Mouse (Mus musculus) embryonic facial prominence, embryonic 11.5 days (tissue): ENCODE data around the gene Olfr12. TPM values are rescaled to one million over a fixed set of nuclear protein-coding genes. Genes with fewer than 3 reads are reported as not detected.

ENCODE experiments used
- ATAC-seq: fragments of 200-750 bp; cut with Nextera tagmentation; replicated peaks from 2 replicates; pipeline ENCODE4 v1.8.0; 2017; ENCODE audit warnings: low read depth; ENCODE audit not compliant: insufficient number of reproducible peaks, low FRiP score, low TSS enrichment
- DNase-seq: peaks from one replicate; pipeline ENCODE4 v3.0.0-alpha.2; 2015; ENCODE audit warnings: low spot score
- H3K27ac ChIP-seq: fragments of 300-500 bp; sonication (generic); replicated peaks from 2 replicates; pipeline ENCODE4 v1.5.1; 2014; ENCODE audit warnings: mild to moderate bottlenecking, low read depth, low read length, control low read depth
- H3K27me3 ChIP-seq: fragments of 300-500 bp; sonication (generic); 2 replicates; pipeline ENCODE4 v1.6.1; 2014; ENCODE audit warnings: mild to moderate bottlenecking, low read length, moderate library complexity, mixed read lengths; ENCODE audit not compliant: control insufficient read depth, insufficient read depth
- H3K36me3 ChIP-seq: fragments of 300-500 bp; sonication (generic); replicated peaks from 2 replicates; pipeline ENCODE4 v1.6.1; 2014; ENCODE audit warnings: low read depth, mild to moderate bottlenecking, low read length, moderate library complexity, mixed read lengths; ENCODE audit not compliant: control insufficient read depth, insufficient read depth
- H3K4me1 ChIP-seq: fragments of 300-500 bp; sonication (generic); 2 replicates; pipeline ENCODE4 v1.6.1; 2014; ENCODE audit warnings: low read length, mixed read lengths; ENCODE audit not compliant: control insufficient read depth, insufficient read depth
- H3K4me2 ChIP-seq: fragments of 300-500 bp; sonication (generic); 2 replicates; pipeline ENCODE4 v1.6.1; 2014; ENCODE audit warnings: low read depth, mild to moderate bottlenecking, control low read depth, low read length, moderate library complexity
- H3K4me3 ChIP-seq: fragments of 300-500 bp; sonication (generic); 2 replicates; pipeline ENCODE4 v1.5.1; 2014; ENCODE audit warnings: low read depth, low read length, control low read depth
- H3K9ac ChIP-seq: fragments of 300-500 bp; sonication (generic); replicated peaks from 2 replicates; pipeline ENCODE4 v1.6.1; 2014; ENCODE audit warnings: mild to moderate bottlenecking, control low read depth, low read length
- H3K9me3 ChIP-seq: fragments of 300-500 bp; sonication (generic); replicated peaks from 2 replicates; pipeline ENCODE4 v1.6.1; 2016; ENCODE audit warnings: mild to moderate bottlenecking, low read length, inconsistent platforms, mixed read lengths; ENCODE audit not compliant: control insufficient read depth
- WGBS: fragments of 180-500 bp; shearing (Covaris S2); extraction: QIAGEN DNeasy Blood & Tissue Kit; methylation state at CpG from one replicate; pipeline ENCODE4 v1.1.7; 2014; 5-methylcytosine and 5-hydroxymethylcytosine counted together
- polyA plus RNA-seq: library from polyadenylated mRNA; unstranded; fragments of >200 nt; fragmentation: Nextera tagmentation; extraction: Ambion mirVana; gene quantifications from 2 replicates; pipeline ENCODE4 v1.2.1, GENCODE M21; 2014

Gene Olfr12
- polyA plus RNA-seq, 1 experiment from 2014 or later, result not detected

- Histone ChIP-seq H3K36me3 (no peaks in the 10 kb centered on the region), H3K4me3 (peak within 1 kb of the TSS; percentile 82), H3K9ac (peak within 1 kb of the TSS; percentile 87), H3K27ac (no peak within 1 kb of the TSS), H3K4me1 (no peaks in the 10 kb centered on the region; the same call in 1 of the 2 replicates), H3K9me3 (no peaks in the 10 kb centered on the region), H3K27me3 (no peaks in the 10 kb centered on the region), H3K4me2 (peak within 1 kb of the TSS; percentile 92)
- 2% methylated on average over 50 of the region's 50 CpGs for WGBS
- ATAC-seq, result peak; percentile 86
- DNase-seq, result peak; percentile 95
Measured at GRCm38 (mm10) chr1:92641514-92642272, 24.1 kb downstream of the Olfr12 start, which contains the start of gene Cops9. Gene Cops9, minus strand, starts transcription at chr1:92641985.

- no peak for ATAC-seq
- Histone ChIP-seq H3K9me3 (no peaks in the 10 kb centered on the region), H3K4me2 (no peak overlapping the region), H3K4me3 (no peak overlapping the region), H3K9ac (no peak overlapping the region), H3K27me3 (no peaks in the 10 kb centered on the region), H3K27ac (no peak overlapping the region), H3K36me3 (no peaks in the 10 kb centered on the region), H3K4me1 (no peaks in the 10 kb centered on the region; the same call in 1 of the 2 replicates)
- DNase-seq, result no peak
- 78% methylated on average over 4 of the region's 4 CpGs for WGBS
Measured at GRCm38 (mm10) chr1:92643691-92644090, 26.1 kb downstream of the Olfr12 start.

- Histone ChIP-seq H3K9me3 (no peaks in the 10 kb centered on the region), H3K27me3 (no peaks in the 10 kb centered on the region), H3K4me3 (no peak overlapping the region), H3K4me2 (no peak overlapping the region), H3K36me3 (no peaks in the 10 kb centered on the region), H3K9ac (no peak overlapping the region), H3K4me1 (no peaks in the 10 kb centered on the region; the same call in 1 of the 2 replicates), H3K27ac (no peak overlapping the region)
- 78% methylated on average over 5 of the region's 5 CpGs for WGBS
- no peak for ATAC-seq
- no peak for DNase-seq
Measured at GRCm38 (mm10) chr1:92644916-92645315, 27.3 kb downstream of the Olfr12 start.

GRCm38 (mm10) chr1:92646111-92646510 lies 28.5 kb downstream of the Olfr12 start:
- no peak overlapping the region for H3K9ac ChIP-seq
- no peak for ATAC-seq
- WGBS, result 53% methylated on average over 2 of the region's 2 CpGs
- no peaks in the 10 kb centered on the region for H3K27me3 ChIP-seq
- H3K27ac ChIP-seq, result no peak overlapping the region
- H3K9me3 ChIP-seq, result no peaks in the 10 kb centered on the region
- H3K4me1 ChIP-seq, result no peaks in the 10 kb centered on the region
- no peak for DNase-seq
- no peak overlapping the region for H3K4me3 ChIP-seq
- no peaks in the 10 kb centered on the region for H3K36me3 ChIP-seq
- H3K4me2 ChIP-seq, result no peak overlapping the region

GRCm38 (mm10) chr1:92646601-92647000 lies 29.0 kb downstream of the Olfr12 start:
- Histone ChIP-seq H3K36me3 (no peaks in the 10 kb centered on the region), H3K27ac (no peak overlapping the region), H3K4me2 (no peak overlapping the region), H3K27me3 (no peaks in the 10 kb centered on the region), H3K4me3 (no peak overlapping the region), H3K9ac (no peak overlapping the region), H3K4me1 (no peaks in the 10 kb centered on the region), H3K9me3 (no peaks in the 10 kb centered on the region)
- DNase-seq (no peak), ATAC-seq (no peak)
- 79% methylated on average over 7 of the region's 7 CpGs for WGBS

- no peaks in the 10 kb centered on the region for H3K27me3 ChIP-seq
- ATAC-seq (no peak), DNase-seq (no peak)
- H3K36me3 ChIP-seq, result no peaks in the 10 kb centered on the region
- no peak overlapping the region for H3K4me3 ChIP-seq
- no peak overlapping the region for H3K9ac ChIP-seq
- no peaks in the 10 kb centered on the region for H3K4me1 ChIP-seq
- H3K9me3 ChIP-seq, result no peaks in the 10 kb centered on the region
- 72% methylated on average over 4 of the region's 4 CpGs for WGBS
- H3K4me2 ChIP-seq, result no peak overlapping the region
- H3K27ac ChIP-seq, result no peak overlapping the region
Measured at GRCm38 (mm10) chr1:92647026-92647425, 29.4 kb downstream of the Olfr12 start.

- Histone ChIP-seq H3K9me3 (no peaks in the 10 kb centered on the region), H3K4me3 (no peak overlapping the region), H3K27ac (no peak overlapping the region), H3K4me2 (no peak overlapping the region), H3K4me1 (no peaks in the 10 kb centered on the region), H3K36me3 (no peaks in the 10 kb centered on the region), H3K27me3 (no peaks in the 10 kb centered on the region), H3K9ac (no peak overlapping the region)
- 9% methylated on average over 8 of the region's 8 CpGs for WGBS
- ATAC-seq, result no peak
- DNase-seq, result peak; percentile 88
Measured at GRCm38 (mm10) chr1:92647752-92648151, 30.2 kb downstream of the Olfr12 start.

- Histone ChIP-seq H3K27me3 (no peaks in the 10 kb centered on the region), H3K36me3 (no peaks in the 10 kb centered on the region), H3K27ac (no peak overlapping the region), H3K9me3 (no peaks in the 10 kb centered on the region), H3K4me2 (no peak overlapping the region), H3K4me3 (no peak overlapping the region), H3K9ac (no peak overlapping the region), H3K4me1 (no peaks in the 10 kb centered on the region)
- ATAC-seq, result no peak
- WGBS, result 52% methylated on average over 10 of the region's 10 CpGs
- no peak for DNase-seq
Measured at GRCm38 (mm10) chr1:92648197-92648596, 30.6 kb downstream of the Olfr12 start.
